Mouse (Mus musculus): ENCODE data around the gene Sorl1. TPM values are rescaled to one million over a fixed set of nuclear protein-coding genes. Genes with fewer than 3 reads are reported as not detected.

Sorl1 gene
- total and polyA plus RNA-seq, 3 experiments: 2.5 to 12.3 (median 6.3) TPM

GRCm38 (mm10) chr9:41980796-41981195, 143.3 kb downstream of the Sorl1 start:
- dilution Hi-C loops (cut with MboI; ENCODE audit: extremely low pct_ligation_motif_present, extremely low pct_unique_long_range_greater_than_20kb, low sequenced_read_pairs): no loop called here
- peaks cover 0 to 84% of the 10 kb centered on the region in 2 experiments for H3K36me3 ChIP-seq (replicated peaks in 1 of 2; ENCODE audit: control insufficient read depth in 1 of 2, insufficient read depth in 1 of 2, low read length in 1 of 2)

GRCm38 (mm10) chr9:41978366-41978765, 145.7 kb downstream of the Sorl1 start:
- peaks cover 0 to 23% of the 10 kb centered on the region in 2 experiments; a peak in 2 of 4 replicates for H3K4me1 ChIP-seq (ENCODE audit: control insufficient read depth in 1 of 2, insufficient read depth in 2 of 2)
- H3K9ac ChIP-seq (ENCODE audit: insufficient read depth, low read depth): no peak overlapping the region
- H3K4me2 ChIP-seq (ENCODE audit: insufficient read depth, low read depth, poor library complexity, severe bottlenecking): no peak overlapping the region
- H3K27ac ChIP-seq (ENCODE audit: insufficient read depth, low read depth): no peak overlapping the region
- TF ChIP-seq MAZ (IDR thresholded peaks at IDR 0.05; ENCODE audit: low read depth, low read length): no peak
- no peak for TF ChIP-seq ZC3H11A (IDR thresholded peaks at IDR 0.05; ENCODE audit: low read depth, low read length)
- TF ChIP-seq CHD2 (IDR thresholded peaks at IDR 0.05; ENCODE audit: low read length): no peak
- no peak for TF ChIP-seq ZKSCAN1 (IDR thresholded peaks at IDR 0.05; ENCODE audit: borderline replicate concordance, low read depth, low read length)
- TF ChIP-seq JUN (IDR thresholded peaks at IDR 0.05; ENCODE audit: insufficient read depth, low read depth, low read length): no peak
- no peak for TF ChIP-seq NELFE (IDR thresholded peaks at IDR 0.05; ENCODE audit: low read depth, low read length)
- TF ChIP-seq NRF1 (IDR thresholded peaks at IDR 0.05; ENCODE audit: low read depth, low read length): no peak
- no peak for TF ChIP-seq MAFK (IDR thresholded peaks at IDR 0.05; ENCODE audit: insufficient replicate concordance, low read length)
- TF ChIP-seq ETS1 (conservative IDR thresholded peaks at IDR 0.05; ENCODE audit: low read depth, low read length): no peak
- in situ Hi-C loops (cut with MboI; ENCODE audit: low pct_ligation_motif_present, low pct_unique_long_range_greater_than_20kb, low sequenced_read_pairs) (no loop called here), dilution Hi-C loops (cut with MboI; ENCODE audit: extremely low pct_ligation_motif_present, extremely low pct_unique_long_range_greater_than_20kb, low sequenced_read_pairs) (no loop called here)
- no peak overlapping the region for H3K4me3 ChIP-seq (replicated peaks in 1 of 3; ENCODE audit: low read depth in 2 of 3, low read length in 2 of 3, poor library complexity in 1 of 3)
- no peaks in the 10 kb centered on the region for H3K79me2 ChIP-seq (replicated peaks; ENCODE audit: control insufficient read depth, extremely low read depth, insufficient read depth, poor library complexity, severe bottlenecking)
- peaks cover 6% of the 10 kb centered on the region for H3K9me3 ChIP-seq (replicated peaks; ENCODE audit: low read length)
- DNase-seq (ENCODE audit: extremely low read depth): no peak
- peaks cover 0 to 87% of the 10 kb centered on the region in 2 experiments for H3K36me3 ChIP-seq (replicated peaks in 1 of 2; ENCODE audit: control insufficient read depth in 1 of 2, insufficient read depth in 1 of 2, low read length in 1 of 2)
- H3K27me3 ChIP-seq (replicated peaks): no peaks in the 10 kb centered on the region

More at GRCm38 (mm10) chr9:41980796-41981195, 143.3 kb downstream of the Sorl1 start:
- H3K4me1 ChIP-seq (ENCODE audit: control insufficient read depth in 1 of 2, insufficient read depth in 2 of 2): peaks cover 0 to 32% of the 10 kb centered on the region in 2 experiments; a peak in 2 of 4 replicates
- in situ Hi-C loops (cut with MboI; ENCODE audit: low pct_ligation_motif_present, low pct_unique_long_range_greater_than_20kb, low sequenced_read_pairs): no loop called here
- H3K79me2 ChIP-seq (replicated peaks; ENCODE audit: control insufficient read depth, extremely low read depth, insufficient read depth, poor library complexity, severe bottlenecking): no peaks in the 10 kb centered on the region
- no peak overlapping the region for H3K4me2 ChIP-seq (ENCODE audit: insufficient read depth, low read depth, poor library complexity, severe bottlenecking)
- DNase-seq (ENCODE audit: extremely low read depth): peak; percentile 36
- no peak overlapping the region for H3K4me3 ChIP-seq (replicated peaks in 1 of 3; ENCODE audit: low read depth in 2 of 3, low read length in 2 of 3, poor library complexity in 1 of 3)
- H3K9ac ChIP-seq (ENCODE audit: insufficient read depth, low read depth): no peak overlapping the region
- no peak for TF ChIP-seq JUN (IDR thresholded peaks at IDR 0.05; ENCODE audit: insufficient read depth, low read depth, low read length)
- no peak for TF ChIP-seq TCF12 (IDR thresholded peaks at IDR 0.05; ENCODE audit: low read depth, low read length)
- no peak for TF ChIP-seq RCOR1 (conservative IDR thresholded peaks at IDR 0.05; ENCODE audit: low read depth, low read length)
- no peak for TF ChIP-seq USF2 (conservative IDR thresholded peaks at IDR 0.05; ENCODE audit: low read depth, low read length)
- TF ChIP-seq MEF2A (IDR thresholded peaks at IDR 0.05; ENCODE audit: borderline replicate concordance, low read depth, low read length): no peak
- no peak for TF ChIP-seq POLR2AphosphoS2 (IDR thresholded peaks at IDR 0.05; ENCODE audit: low read depth, low read length)
- TF ChIP-seq MYC (IDR thresholded peaks at IDR 0.05; ENCODE audit: low read depth, low read length): no peak
- no peak for TF ChIP-seq CHD2 (IDR thresholded peaks at IDR 0.05; ENCODE audit: low read length)
- no peak for TF ChIP-seq MAZ (IDR thresholded peaks at IDR 0.05; ENCODE audit: low read depth, low read length)
- no peak overlapping the region for H3K27ac ChIP-seq (ENCODE audit: insufficient read depth, low read depth)
- H3K27me3 ChIP-seq (replicated peaks): no peaks in the 10 kb centered on the region
- peaks cover 6% of the 10 kb centered on the region for H3K9me3 ChIP-seq (replicated peaks; ENCODE audit: low read length)

Measured in CH12.LX (cell line).